Mouse (Mus musculus) ES-CJ7 (cell line): ENCODE measurements around the gene Snu13.

Source experiments
- DNase-seq: peaks from one replicate; pipeline ENCODE4 v3.0.0; 2011; ENCODE audit warnings: low read depth, low spot score

Snu13 gene

GRCm38 (mm10) chr15:82027276-82027675 is 20.1 kb downstream of the Snu13 start:
- DNase-seq = no peak

- DNase-seq = no peak
These were observed 23.3 kb downstream of the Snu13 start for GRCm38 (mm10) chr15:82023965-82024635.

GRCm38 (mm10) chr15:82022535-82023088 is 24.8 kb downstream of the Snu13 start:
- DNase-seq = no peak

DNA sequence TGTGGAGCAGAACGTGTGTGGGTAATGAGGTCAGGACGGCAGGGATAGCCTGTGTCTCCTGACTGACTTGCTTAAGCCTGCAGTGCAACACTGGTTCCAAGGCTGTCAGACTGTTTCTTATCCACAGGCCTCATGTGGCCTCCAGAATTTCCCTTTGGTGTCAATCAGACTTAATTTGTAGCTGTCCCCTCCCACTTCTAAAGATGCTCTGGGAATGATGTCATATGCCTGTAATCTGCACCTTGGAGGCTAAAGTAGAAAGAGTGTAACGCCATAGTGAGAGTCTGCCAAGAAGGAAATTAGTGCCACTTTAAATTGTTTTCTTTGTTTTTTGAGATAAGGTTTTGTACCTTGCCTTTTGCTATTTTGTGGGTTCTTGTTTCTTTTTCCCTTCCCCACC is 28.1 kb downstream of the Snu13 start:
- no peak for DNase-seq

DNA sequence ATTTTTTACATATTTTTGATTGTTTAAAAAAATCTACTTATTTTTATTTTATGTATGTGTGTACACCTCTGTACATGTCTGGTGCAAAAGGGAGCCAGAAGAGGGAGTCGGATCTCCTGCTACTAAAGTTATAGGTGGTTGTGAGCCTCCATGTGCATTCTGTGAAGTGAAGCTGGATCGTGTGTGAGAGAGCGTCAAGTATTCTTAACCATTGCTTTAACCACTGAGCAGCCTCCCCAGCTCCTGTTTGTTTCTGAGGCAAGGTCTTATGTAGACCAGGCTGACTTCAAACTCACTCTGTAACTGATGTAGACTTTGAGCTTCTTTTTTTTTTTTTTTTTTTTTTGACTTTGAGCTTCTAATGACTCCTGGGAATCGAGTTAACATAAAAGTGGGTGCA is 29.9 kb downstream of the Snu13 start:
- DNase-seq = no peak

- DNase-seq = no peak
These were observed 30.6 kb downstream of the Snu13 start for GRCm38 (mm10) chr15:82016830-82017229.

GRCm38 (mm10) chr15:82016101-82016808 is 31.1 kb downstream of the Snu13 start:
- peak; percentile 99 for DNase-seq

DNA sequence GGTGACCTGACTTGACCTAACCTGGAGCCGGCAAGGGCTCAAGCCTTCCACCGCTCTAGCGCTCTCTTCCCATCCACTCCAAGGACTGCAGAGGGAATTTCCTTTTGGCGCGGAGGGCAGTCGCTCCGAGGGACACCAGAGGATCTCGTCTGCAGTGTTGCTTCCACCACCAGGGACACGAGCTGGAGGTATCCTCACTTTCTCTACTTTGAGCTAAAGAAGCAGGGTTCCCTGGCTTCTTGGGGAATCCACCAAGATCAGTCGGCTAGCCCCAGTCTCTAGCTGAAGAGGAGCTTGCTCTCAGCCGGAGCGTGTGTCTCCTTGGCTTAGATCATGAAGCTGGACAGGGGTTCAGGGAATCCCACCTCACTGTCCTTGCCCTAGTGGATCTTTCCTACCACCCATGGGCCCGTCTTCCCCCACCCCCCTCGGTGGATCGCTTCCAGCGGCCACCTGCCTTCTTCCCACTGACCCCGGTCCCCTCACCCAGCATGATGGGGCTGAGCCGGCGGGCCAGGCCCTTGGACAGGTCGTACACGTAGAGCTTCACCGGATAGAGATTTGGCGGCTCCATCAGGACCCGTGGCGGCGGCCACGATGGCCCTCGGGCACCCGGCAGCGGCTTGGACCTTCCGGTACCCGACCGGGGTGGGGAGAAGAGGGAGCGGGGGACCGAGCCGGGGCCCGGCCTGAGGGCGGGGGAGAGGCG is 31.9 kb downstream of the Snu13 start:
- peak; percentile 23 for DNase-seq

DNA sequence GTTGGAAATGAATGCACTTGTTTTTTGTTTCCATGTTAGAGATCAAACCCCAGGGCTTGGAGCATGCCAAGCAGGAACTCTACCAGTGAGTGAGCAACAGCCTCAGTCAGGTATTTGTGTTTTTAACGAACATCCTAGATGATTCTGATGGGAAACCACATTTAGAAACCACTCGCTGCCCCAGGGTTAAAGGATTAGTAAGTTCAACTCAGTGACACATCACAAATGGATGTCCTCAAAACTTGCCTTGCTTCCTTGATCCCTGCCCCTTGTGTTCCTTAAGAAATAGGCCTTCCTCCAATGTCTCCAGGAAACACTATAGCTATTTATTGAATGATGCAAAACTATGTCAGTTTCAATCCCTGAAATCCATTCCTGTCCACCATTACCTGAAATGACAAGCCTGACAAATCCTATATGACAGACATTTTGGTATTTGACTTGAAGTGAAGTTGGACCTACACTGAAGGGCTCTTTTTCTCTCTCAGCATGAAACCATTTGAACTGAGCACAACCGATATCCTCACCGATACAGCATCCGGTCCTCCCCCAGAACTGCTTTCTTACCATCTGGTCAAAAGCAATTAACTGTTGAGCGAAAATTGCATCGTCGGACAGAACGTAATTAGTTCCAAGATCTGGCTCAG is 32.5 kb downstream of the Snu13 start:
- no peak for DNase-seq

DNA sequence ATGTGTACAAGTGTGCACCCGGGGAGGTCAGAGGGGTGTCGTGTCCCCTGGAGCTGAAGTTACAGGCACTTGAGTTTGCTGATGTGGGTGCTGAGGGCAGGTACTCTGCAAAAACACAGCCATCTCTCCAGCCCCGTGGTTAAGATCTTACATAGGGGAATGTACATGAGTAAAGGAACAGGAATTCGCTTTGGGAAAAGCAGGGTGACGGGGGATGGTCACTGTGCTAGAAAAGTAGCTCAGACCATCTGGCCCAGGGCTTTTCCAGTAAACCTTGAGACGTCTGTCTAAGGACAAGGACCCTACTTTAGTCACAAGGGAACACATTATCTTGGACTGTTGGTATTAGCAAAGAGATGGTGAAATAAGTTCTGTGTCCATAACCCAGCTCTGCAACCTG is 35.5 kb downstream of the Snu13 start:
- no peak for DNase-seq

DNA sequence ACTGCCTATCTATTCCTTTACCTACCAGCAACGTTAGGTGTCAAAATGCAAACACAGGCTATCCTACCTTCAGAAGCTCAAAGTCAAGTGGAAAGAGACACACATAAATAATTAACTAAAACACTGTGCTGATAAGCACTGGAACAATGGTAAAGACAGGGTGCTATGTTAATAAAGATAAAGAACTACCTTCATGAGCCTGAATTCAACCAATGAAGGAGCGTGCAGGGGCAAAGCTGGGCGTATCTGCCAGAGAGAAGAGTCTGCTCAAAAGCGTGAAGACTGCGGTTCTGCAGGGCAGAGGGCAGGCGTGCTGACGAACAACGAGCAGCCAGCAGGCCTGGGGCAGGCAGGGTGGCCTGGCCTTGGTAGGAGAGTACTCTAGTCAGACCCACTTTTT is 43.1 kb downstream of the Snu13 start:
- DNase-seq = no peak

DNA sequence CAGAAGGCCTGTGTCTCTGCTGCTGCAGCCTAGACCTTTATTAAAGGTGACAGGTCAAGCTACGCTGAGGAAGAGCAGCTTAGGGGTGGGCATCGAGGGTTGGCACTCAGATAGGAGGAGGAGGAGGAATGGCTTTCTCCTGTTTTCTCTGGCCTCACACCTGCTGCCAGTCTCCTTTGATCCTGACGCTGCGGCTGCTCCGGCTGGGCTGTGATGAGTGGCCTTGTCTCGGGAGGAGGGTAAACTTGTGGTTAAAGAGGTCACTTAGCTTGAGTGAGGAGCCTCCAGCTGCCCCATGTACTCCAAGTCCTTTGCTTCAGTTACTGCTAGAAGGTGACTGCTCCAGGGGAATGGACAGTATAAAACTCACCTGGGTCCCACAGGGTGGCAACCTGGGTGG is 53.4 kb downstream of the Snu13 start:
- no peak for DNase-seq

DNA sequence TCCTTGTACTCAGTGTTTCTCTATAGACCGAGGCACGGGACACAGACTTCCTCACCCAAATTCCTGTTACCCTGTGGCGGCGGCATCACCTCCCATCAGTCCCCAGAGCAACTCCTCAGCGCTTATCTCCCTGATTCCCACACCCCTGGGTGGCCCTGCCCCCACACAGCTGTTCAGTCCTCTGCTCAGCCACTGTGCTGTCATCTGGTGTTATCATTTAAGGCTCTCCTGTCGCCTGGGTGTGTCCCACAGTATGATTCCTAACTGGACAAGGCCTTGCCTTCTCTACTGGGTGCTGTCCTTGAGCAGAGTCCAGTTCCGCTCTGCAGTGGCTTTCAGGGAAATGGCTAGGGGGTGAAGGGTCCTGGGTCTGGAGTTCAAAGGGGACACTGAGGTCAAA is 56.8 kb downstream of the Snu13 start:
- DNase-seq = no peak
